Comparison of ENCODE assay signal across 8 mouse cellular contexts in the genomic region with DNA sequence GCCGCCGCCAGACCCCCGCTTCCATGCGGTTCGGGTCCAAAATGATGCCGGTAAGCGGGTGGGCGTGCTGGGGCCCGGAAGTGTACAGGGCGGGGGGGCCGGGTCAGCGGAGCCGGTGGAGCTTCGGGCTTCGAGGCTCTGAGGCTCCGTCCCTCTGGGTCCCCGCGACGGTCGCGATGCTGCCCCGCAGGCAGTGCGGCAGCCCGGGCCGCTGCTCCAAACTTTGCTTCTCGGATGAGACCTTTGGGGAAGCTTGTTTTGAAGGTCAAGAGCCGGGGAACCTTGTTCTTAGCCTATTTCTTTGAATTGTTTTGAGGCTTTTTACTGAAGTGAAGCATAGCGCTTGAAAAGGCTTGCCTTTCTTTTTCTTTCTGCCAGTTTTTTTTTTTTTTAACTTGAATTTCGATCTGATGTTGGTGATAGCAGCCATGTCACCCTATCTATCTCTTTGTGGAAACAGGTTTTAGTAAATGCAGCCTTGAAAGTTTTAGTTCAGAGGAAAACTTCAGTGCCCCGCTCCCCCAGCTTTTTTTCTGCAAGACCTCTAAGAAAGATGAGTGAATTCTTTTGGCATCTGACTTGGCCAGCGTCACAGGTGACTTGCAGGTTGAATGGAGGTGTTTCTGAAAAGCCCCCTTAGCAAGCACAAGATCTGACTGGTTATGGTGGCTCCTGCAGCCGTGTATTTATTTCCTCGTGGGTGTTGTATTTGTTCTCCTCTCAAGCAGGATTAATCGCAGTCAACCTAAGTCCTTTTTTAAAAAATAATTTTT. TPM values are rescaled to one million over a fixed set of nuclear protein-coding genes. Genes with fewer than 3 reads are reported as not detected.
DNase-seq lines count a peak whose midpoint lies in the region; ATAC-seq lines count a peak whose summit lies in the region.

No protein-coding gene starts in this region.

- H3K79me2 ChIP-seq in macrophage (ENCODE audit: inconsistent target) = peaks cover 52% of the 10 kb centered on the region

- DNase-seq in kidney, adult 11 months = peak; percentile 38
- DNase-seq in kidney, postnatal 14 days = no peak
- peak; percentile 62 for DNase-seq in adrenal gland, postnatal 14 days
- DNase-seq in ovary, postnatal 36 days (ENCODE audit: low spot score) = no peak

- peak overlapping the region; percentile 95 for H3K4me3 ChIP-seq in kidney, embryonic 14.5 days (ENCODE audit: low read length)
- H3K4me3 ChIP-seq in macrophage (ENCODE audit: inconsistent target) = peak overlapping the region; percentile 47
- H3K4me3 ChIP-seq in stomach, embryonic 15.5 days (replicated peaks) = peak overlapping the region; percentile 96

- ATAC-seq in erythroid progenitor cell, adult 5-6 weeks (replicated peaks; ENCODE audit: low FRiP score, poor library complexity, severe bottlenecking) = peak; percentile 47; the same call in 1 of the 2 replicates
- ATAC-seq in kidney, embryonic 14.5 days (ENCODE audit: low FRiP score, low TSS enrichment) = peak; percentile 56
- peak; percentile 48 for ATAC-seq in stomach, embryonic 15.5 days (ENCODE audit: insufficient read depth, low FRiP score, low read depth)

- peaks cover 24% of the 10 kb centered on the region for H3K4me1 ChIP-seq in kidney, embryonic 14.5 days (ENCODE audit: control insufficient read depth, insufficient read depth, low read length)
- H3K4me1 ChIP-seq in stomach, embryonic 15.5 days = peaks cover 16% of the 10 kb centered on the region

- no peaks in the 10 kb centered on the region for H3K27me3 ChIP-seq in kidney, embryonic 14.5 days (ENCODE audit: control insufficient read depth, insufficient read depth, low read length)
- H3K27me3 ChIP-seq in stomach, embryonic 15.5 days (replicated peaks) = no peaks in the 10 kb centered on the region

- WGBS in kidney, embryonic 14.5 days = 1% methylated on average over 34 of the region's 34 CpGs
- 4% methylated on average over 34 of the region's 34 CpGs for WGBS in macrophage (ENCODE audit: missing documents)
- 1% methylated on average over 34 of the region's 34 CpGs for WGBS in stomach, embryonic 15.5 days

- H3K36me3 ChIP-seq in kidney, embryonic 14.5 days (ENCODE audit: control insufficient read depth, insufficient read depth, low read length) = no peaks in the 10 kb centered on the region
- H3K36me3 ChIP-seq in macrophage (ENCODE audit: inconsistent target) = no peaks in the 10 kb centered on the region
- no peaks in the 10 kb centered on the region for H3K36me3 ChIP-seq in stomach, embryonic 15.5 days

- no peaks in the 10 kb centered on the region for H3K9me3 ChIP-seq in kidney, embryonic 14.5 days (ENCODE audit: control insufficient read depth, low read length)
- H3K9me3 ChIP-seq in stomach, embryonic 15.5 days = no peaks in the 10 kb centered on the region

- H3K9ac ChIP-seq in kidney, embryonic 14.5 days (ENCODE audit: low read depth, low read length) = peak overlapping the region; percentile 95
- H3K9ac ChIP-seq in stomach, embryonic 15.5 days = peak overlapping the region; percentile 92

- H3K4me2 ChIP-seq in kidney, embryonic 14.5 days (replicated peaks; ENCODE audit: low read depth, low read length) = peak overlapping the region; percentile 59
- H3K4me2 ChIP-seq in stomach, embryonic 15.5 days = peak overlapping the region; percentile 62

- H3K27ac ChIP-seq in kidney, embryonic 14.5 days (ENCODE audit: low read depth, low read length) = peak overlapping the region; percentile 93
- no peak overlapping the region for H3K27ac ChIP-seq in macrophage
- peak overlapping the region; percentile 95 for H3K27ac ChIP-seq in stomach, embryonic 15.5 days

RNA-seq across cellular contexts. Expression of a gene that starts 0.6 kb away (rescaled TPM):
- 23.0 and 23.6 TPM in 2 replicates for total RNA-seq in adrenal gland, postnatal 14 days (2021)
- 5.4 and 5.9 TPM in 2 replicates for total RNA-seq in erythroid progenitor cell, adult 5-6 weeks (2015; ENCODE audit: low replicate concordance)
- total RNA-seq in erythroid progenitor cell, adult 5-6 weeks (2017; ENCODE audit: low replicate concordance) = 3.3 and 10.8 TPM in 2 replicates
- polyA plus RNA-seq in kidney, embryonic 14.5 days (2014; fragmentation: Nextera tagmentation; extraction: Ambion mirVana) = 14.6 and 32.4 TPM in 2 replicates
- 10 to 100 TPM in 25 of 26 experiments, 1 to 10 TPM in 1; 9.6 to 27.3 (median 18.4) TPM for total RNA-seq in macrophage (2018; cell fraction: chromatin; rRNA removed)
- total RNA-seq in macrophage (2018; cell fraction: cytosol; rRNA removed) = 10 to 100 TPM in 18 of 26 experiments, 1 to 10 TPM in 8; 8.3 to 16.7 (median 11.0) TPM
- 10 to 100 TPM; 10.9 to 25.2 (median 16.2) TPM for total RNA-seq in macrophage (2018; cell fraction: nucleus; rRNA removed)
- 7.8 to 17.9 TPM (median 9.2 TPM) in 3 replicates for polyA plus RNA-seq in macrophage (2018)
- polyA plus RNA-seq in stomach, embryonic 15.5 days (2015; fragmentation: Nextera tagmentation; extraction: Ambion mirVana) = 19.9 and 23.1 TPM in 2 replicates

Comparison
In these comparisons a context has a peak if more than half of its experiments do, and no peak if none do; other contexts are left out.
1. DNase-seq: peak in kidney, adult 11 months (single experiment) and adrenal gland, postnatal 14 days (single experiment); none in kidney, postnatal 14 days (single experiment) and ovary, postnatal 36 days (single experiment).
2. Peak in every context shown above with its lines, with median percentiles within 50 percentile points of each other: ATAC-seq and H3K4me3 ChIP-seq.